Mouse (Mus musculus) thymus, adult 2 months (tissue): Measurements from ENCODE around the gene Arhgdia.

Source experiments
- CTCF ChIP-seq: fragments of 200-500 bp; IDR thresholded peaks from 2 replicates; pipeline ENCODE4 v1.5.1; 2012; ENCODE audit warnings: mild to moderate bottlenecking, control low read depth, low read length, moderate library complexity, borderline replicate concordance; ENCODE audit not compliant: control insufficient read depth, poor library complexity, insufficient read depth; ENCODE audit errors: extremely low read depth
- POLR2A ChIP-seq: fragments of 200-500 bp; IDR thresholded peaks from 2 replicates; pipeline ENCODE4 v1.6.1; 2012; ENCODE audit warnings: mild to moderate bottlenecking, low read length, control low read depth, moderate library complexity; ENCODE audit not compliant: control insufficient read depth, poor library complexity, insufficient read depth; ENCODE audit errors: extremely low read depth

DNA sequence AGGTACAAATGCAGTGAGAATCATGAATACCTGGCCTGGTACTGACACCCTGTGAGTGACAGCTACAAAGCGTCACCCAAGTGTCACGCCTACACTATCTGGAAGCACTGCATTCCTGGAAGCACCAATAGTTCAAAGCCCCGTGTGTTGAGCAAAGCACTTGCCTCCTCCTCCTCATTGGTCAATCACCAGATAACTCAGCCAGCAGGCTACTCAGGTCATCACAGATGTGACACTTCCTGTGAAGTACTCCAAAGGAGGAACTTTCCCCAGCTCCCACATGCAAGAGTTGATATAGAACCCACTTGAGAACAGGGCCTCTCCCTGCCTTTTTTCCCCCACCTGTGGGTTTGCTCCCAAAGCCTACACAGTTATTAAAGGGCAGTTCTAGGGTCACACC lies 10.3 kb downstream of the Arhgdia start:
- no peak for TF ChIP-seq POLR2A
- TF ChIP-seq CTCF: no peak
